Mouse (Mus musculus): ENCODE results near the gene Sesn1.

DNA sequence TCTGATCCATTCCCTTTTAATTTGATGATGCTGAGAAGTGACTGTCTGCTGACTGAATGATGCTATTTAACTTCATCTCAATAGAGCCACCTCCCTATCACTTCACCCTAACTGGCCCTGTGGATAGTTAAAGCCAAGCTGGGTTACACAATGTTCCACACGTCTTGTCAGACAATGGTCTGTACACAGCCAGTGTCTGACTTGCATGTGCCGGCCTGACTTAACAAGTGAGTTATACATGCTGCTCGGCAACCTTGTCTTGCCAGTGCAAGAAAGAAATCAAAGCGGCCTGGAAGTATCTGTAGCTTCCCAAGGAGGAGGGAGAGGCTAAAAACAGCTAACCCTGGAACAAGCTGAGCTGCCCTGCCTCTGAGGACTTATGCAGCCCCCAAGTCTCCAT lies 71.7 kb downstream of the Sesn1 start:
- no peak for TF ChIP-seq POLR2A (IDR thresholded peaks at IDR 0.05; ENCODE audit: insufficient read length, low read depth)
- no peak for TF ChIP-seq USF1 (IDR thresholded peaks at IDR 0.05; ENCODE audit: low read depth)
- TF ChIP-seq E2F4 (IDR thresholded peaks at IDR 0.05; ENCODE audit: insufficient read depth) = no peak
- no peak for TF ChIP-seq TCF12 (IDR thresholded peaks at IDR 0.05; ENCODE audit: insufficient read depth, poor library complexity, severe bottlenecking)
- TF ChIP-seq TCF3 (IDR thresholded peaks at IDR 0.05; ENCODE audit: insufficient read length, low read depth) = no peak
- no peak for TF ChIP-seq MAX (IDR thresholded peaks at IDR 0.05; ENCODE audit: low read depth)
- no peak for TF ChIP-seq MYOG (IDR thresholded peaks at IDR 0.05; ENCODE audit: control insufficient read depth in 1 of 3, insufficient read depth in 1 of 3, insufficient read length in 2 of 3, low read depth in 2 of 3)
- no peak for TF ChIP-seq CEBPB (IDR thresholded peaks at IDR 0.05; ENCODE audit: insufficient read depth, poor library complexity, severe bottlenecking)
- no peak for TF ChIP-seq MYOD1 (IDR thresholded peaks at IDR 0.05; ENCODE audit: control insufficient read depth in 1 of 3, insufficient read length in 2 of 3, low read depth in 2 of 3)
- TF ChIP-seq POLR2AphosphoS2 (IDR thresholded peaks at IDR 0.05; ENCODE audit: insufficient read length, low read depth) = no peak

All from myocyte (in vitro differentiated cells).